Mouse (Mus musculus): ENCODE results near the gene Ccdc134. TPM values are rescaled to one million over a fixed set of nuclear protein-coding genes. Genes with fewer than 3 reads are reported as not detected.

Ccdc134 gene
- polyA plus RNA-seq, 1 experiment from 2014 or later = 17.1 TPM

DNA sequence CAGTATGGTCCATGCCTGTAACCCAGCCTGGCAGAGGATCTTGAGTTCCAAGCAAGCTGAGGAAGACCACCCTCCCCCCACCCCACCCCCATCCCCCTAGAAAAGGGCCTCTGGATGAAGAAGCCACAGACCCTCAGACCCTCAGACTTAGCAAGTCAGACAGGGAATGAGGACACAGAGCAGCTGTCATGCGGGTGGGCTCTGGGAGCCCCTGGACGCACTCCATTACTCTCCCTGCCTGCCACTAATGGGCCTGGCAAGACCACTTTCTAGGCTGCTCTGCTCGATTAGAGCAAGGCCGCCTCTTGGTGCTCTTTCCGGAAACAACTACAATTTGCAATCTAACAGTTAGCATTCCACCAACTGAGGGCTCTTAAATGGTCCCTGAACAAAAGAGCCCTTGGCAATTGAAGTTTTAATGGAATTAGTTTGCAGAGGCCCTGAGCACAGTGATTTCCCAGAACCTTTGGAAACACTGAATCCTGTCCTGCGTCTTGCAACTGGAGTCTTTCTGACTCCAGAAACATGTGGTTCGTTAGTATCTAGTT is 50.1 kb downstream of the Ccdc134 start:
- no peak overlapping the region for H3K9ac ChIP-seq (ENCODE audit: low read length)
- 86% methylated on average over 7 of the region's 7 CpGs for WGBS
- peaks cover 69% of the 10 kb centered on the region for H3K36me3 ChIP-seq (ENCODE audit: control insufficient read depth, insufficient read depth, low read length)
- no peaks in the 10 kb centered on the region for H3K27me3 ChIP-seq (ENCODE audit: control insufficient read depth, insufficient read depth, low read depth, low read length)
- H3K9me3 ChIP-seq (ENCODE audit: control insufficient read depth, low read length) = peaks cover 7% of the 10 kb centered on the region
- H3K4me1 ChIP-seq (replicated peaks; ENCODE audit: control insufficient read depth, insufficient read depth, low read length) = no peaks in the 10 kb centered on the region
- ATAC-seq (ENCODE audit: low read depth) = no peak
- no peak overlapping the region for H3K4me2 ChIP-seq (ENCODE audit: low read depth, low read length)
- no peak overlapping the region for H3K4me3 ChIP-seq (ENCODE audit: low read length)
- no peak overlapping the region for H3K27ac ChIP-seq (ENCODE audit: low read length)

DNA sequence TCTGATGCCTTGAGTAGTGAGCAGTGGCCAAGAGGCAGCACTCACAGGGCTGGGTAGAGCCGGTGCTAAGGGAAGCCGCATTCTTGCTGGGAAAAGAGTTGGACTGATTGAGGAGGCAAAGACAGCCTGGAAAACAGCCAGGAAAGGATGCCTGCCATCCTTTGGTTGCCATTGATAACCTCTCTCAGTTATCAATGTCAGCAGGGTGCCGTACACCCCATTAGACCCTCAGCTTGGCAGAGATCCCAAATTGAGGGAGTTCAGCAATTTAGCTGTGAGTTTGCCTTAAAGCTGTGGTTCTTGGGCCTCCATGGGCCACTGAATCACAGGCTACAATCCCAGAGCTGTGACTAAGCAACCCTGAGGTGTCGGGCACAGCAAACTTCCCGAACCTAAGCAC is 53.4 kb downstream of the Ccdc134 start:
- Histone ChIP-seq H3K9me3 (ENCODE audit: control insufficient read depth, low read length) (peaks cover 7% of the 10 kb centered on the region), H3K4me2 (ENCODE audit: low read depth, low read length) (no peak overlapping the region), H3K36me3 (ENCODE audit: control insufficient read depth, insufficient read depth, low read length) (peaks cover 72% of the 10 kb centered on the region), H3K4me1 (replicated peaks; ENCODE audit: control insufficient read depth, insufficient read depth, low read length) (no peaks in the 10 kb centered on the region), H3K27ac (ENCODE audit: low read length) (no peak overlapping the region), H3K4me3 (ENCODE audit: low read length) (no peak overlapping the region), H3K27me3 (ENCODE audit: control insufficient read depth, insufficient read depth, low read depth, low read length) (no peaks in the 10 kb centered on the region), H3K9ac (ENCODE audit: low read length) (no peak overlapping the region)
- no peak for ATAC-seq (ENCODE audit: low read depth)
- WGBS = 81% methylated on average over 5 of the region's 5 CpGs

DNA sequence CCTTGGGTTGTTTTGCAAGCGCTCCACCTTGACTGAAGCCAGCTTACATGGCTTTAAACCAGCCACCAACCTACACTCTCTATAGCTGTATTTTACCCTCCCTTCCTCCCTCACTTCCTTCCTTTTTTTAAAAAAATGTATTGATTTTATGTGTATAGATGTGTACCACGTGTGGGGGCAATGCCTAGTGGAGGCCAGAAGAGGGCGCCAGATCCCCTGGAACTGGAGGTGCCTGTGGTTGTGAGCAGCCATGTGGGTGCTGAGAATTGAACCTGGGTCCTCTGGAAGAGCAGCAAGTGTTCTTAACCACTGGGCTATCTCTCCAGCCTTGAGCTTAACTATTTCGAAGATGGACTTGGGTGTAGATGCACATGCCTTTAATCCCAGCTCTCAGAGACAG is 54.6 kb downstream of the Ccdc134 start:
- no peak for ATAC-seq (ENCODE audit: low read depth)
- Histone ChIP-seq H3K4me1 (replicated peaks; ENCODE audit: control insufficient read depth, insufficient read depth, low read length) (no peaks in the 10 kb centered on the region), H3K27ac (ENCODE audit: low read length) (no peak overlapping the region), H3K36me3 (ENCODE audit: control insufficient read depth, insufficient read depth, low read length) (peaks cover 76% of the 10 kb centered on the region), H3K4me3 (ENCODE audit: low read length) (no peak overlapping the region), H3K9me3 (ENCODE audit: control insufficient read depth, low read length) (peaks cover 10% of the 10 kb centered on the region), H3K4me2 (ENCODE audit: low read depth, low read length) (no peak overlapping the region), H3K27me3 (ENCODE audit: control insufficient read depth, insufficient read depth, low read depth, low read length) (no peaks in the 10 kb centered on the region), H3K9ac (ENCODE audit: low read length) (no peak overlapping the region)
- WGBS = 98% methylated on average over 4 of the region's 4 CpGs

DNA sequence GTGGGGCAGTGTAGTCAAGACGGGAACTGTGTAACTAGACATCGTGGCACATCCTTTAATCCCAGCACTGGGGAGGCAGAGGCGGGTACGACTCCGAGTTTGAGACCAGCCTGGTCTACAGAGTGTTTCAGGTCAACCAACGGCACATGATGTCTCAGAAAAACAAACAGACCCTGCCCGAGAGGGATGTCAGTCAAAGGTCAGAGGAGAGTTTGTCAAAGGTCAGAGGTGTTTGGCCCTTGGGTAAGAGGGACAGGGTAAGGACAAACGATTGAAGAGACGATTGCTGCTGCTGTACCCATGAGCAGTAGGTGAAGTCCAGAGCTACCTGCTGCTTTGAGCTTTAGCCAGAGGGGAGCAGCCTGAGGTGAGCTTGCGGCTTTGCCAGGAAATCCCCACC is 55.9 kb downstream of the Ccdc134 start:
- ATAC-seq (ENCODE audit: low read depth) = no peak
- Histone ChIP-seq H3K27me3 (ENCODE audit: control insufficient read depth, insufficient read depth, low read depth, low read length) (no peaks in the 10 kb centered on the region), H3K4me3 (ENCODE audit: low read length) (no peak overlapping the region), H3K27ac (ENCODE audit: low read length) (no peak overlapping the region), H3K9me3 (ENCODE audit: control insufficient read depth, low read length) (peaks cover 10% of the 10 kb centered on the region), H3K36me3 (ENCODE audit: control insufficient read depth, insufficient read depth, low read length) (peaks cover 71% of the 10 kb centered on the region), H3K9ac (ENCODE audit: low read length) (no peak overlapping the region), H3K4me1 (replicated peaks; ENCODE audit: control insufficient read depth, insufficient read depth, low read length) (no peaks in the 10 kb centered on the region), H3K4me2 (ENCODE audit: low read depth, low read length) (no peak overlapping the region)
- WGBS = 57% methylated on average over 10 of the region's 10 CpGs

DNA sequence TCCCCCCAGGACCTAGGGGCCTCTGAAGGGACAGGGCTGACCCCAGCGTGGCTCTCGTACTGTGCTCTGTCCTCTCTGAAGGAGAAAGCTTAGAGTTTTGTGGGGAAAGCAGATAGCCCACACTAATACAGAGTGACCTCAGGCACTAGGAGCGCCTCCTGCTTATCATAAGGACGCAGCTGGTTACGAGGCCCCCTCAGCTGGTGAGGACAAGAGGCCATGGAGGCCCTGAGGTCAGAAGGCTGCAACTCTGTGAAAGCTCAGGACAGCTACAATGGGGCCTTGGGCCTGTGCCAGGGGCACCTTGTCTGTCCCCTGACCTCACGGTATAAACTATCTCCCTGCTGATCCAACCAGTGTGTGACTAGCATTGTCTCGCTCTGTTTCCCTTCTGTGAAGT is 56.5 kb downstream of the Ccdc134 start:
- H3K4me3 ChIP-seq (ENCODE audit: low read length) = no peak overlapping the region
- ATAC-seq (ENCODE audit: low read depth) = no peak
- no peaks in the 10 kb centered on the region for H3K4me1 ChIP-seq (replicated peaks; ENCODE audit: control insufficient read depth, insufficient read depth, low read length)
- H3K9me3 ChIP-seq (ENCODE audit: control insufficient read depth, low read length) = peaks cover 10% of the 10 kb centered on the region
- peaks cover 69% of the 10 kb centered on the region for H3K36me3 ChIP-seq (ENCODE audit: control insufficient read depth, insufficient read depth, low read length)
- H3K27me3 ChIP-seq (ENCODE audit: control insufficient read depth, insufficient read depth, low read depth, low read length) = no peaks in the 10 kb centered on the region
- no peak overlapping the region for H3K27ac ChIP-seq (ENCODE audit: low read length)
- 61% methylated on average over 7 of the region's 7 CpGs for WGBS
- no peak overlapping the region for H3K9ac ChIP-seq (ENCODE audit: low read length)
- H3K4me2 ChIP-seq (ENCODE audit: low read depth, low read length) = no peak overlapping the region

DNA sequence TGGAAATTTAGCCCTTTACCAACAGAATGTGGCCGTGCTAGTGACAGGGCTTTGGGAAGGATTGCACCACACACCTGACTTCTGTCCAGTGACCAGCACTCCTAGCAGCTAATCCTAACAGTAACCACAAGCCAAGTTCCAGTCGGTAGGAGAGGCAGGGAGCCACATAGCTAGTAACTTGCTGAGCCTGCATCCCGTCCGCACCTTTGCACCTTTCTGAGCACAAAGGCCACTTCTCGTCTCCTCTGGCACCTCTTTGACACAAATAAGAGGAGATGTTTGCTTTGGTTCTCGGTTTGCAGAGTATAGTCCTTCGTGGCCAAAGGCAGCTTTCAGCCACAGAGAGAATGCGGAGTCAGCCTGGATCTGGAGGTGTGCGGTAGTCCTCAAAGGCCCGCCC is 56.9 kb downstream of the Ccdc134 start:
- peaks cover 10% of the 10 kb centered on the region for H3K9me3 ChIP-seq (ENCODE audit: control insufficient read depth, low read length)
- H3K4me2 ChIP-seq (ENCODE audit: low read depth, low read length) = no peak overlapping the region
- no peak for ATAC-seq (ENCODE audit: low read depth)
- no peaks in the 10 kb centered on the region for H3K4me1 ChIP-seq (replicated peaks; ENCODE audit: control insufficient read depth, insufficient read depth, low read length)
- H3K36me3 ChIP-seq (ENCODE audit: control insufficient read depth, insufficient read depth, low read length) = peaks cover 64% of the 10 kb centered on the region
- H3K9ac ChIP-seq (ENCODE audit: low read length) = no peak overlapping the region
- no peak overlapping the region for H3K27ac ChIP-seq (ENCODE audit: low read length)
- H3K27me3 ChIP-seq (ENCODE audit: control insufficient read depth, insufficient read depth, low read depth, low read length) = no peaks in the 10 kb centered on the region
- no peak overlapping the region for H3K4me3 ChIP-seq (ENCODE audit: low read length)
- WGBS = 68% methylated on average over 10 of the region's 10 CpGs

DNA sequence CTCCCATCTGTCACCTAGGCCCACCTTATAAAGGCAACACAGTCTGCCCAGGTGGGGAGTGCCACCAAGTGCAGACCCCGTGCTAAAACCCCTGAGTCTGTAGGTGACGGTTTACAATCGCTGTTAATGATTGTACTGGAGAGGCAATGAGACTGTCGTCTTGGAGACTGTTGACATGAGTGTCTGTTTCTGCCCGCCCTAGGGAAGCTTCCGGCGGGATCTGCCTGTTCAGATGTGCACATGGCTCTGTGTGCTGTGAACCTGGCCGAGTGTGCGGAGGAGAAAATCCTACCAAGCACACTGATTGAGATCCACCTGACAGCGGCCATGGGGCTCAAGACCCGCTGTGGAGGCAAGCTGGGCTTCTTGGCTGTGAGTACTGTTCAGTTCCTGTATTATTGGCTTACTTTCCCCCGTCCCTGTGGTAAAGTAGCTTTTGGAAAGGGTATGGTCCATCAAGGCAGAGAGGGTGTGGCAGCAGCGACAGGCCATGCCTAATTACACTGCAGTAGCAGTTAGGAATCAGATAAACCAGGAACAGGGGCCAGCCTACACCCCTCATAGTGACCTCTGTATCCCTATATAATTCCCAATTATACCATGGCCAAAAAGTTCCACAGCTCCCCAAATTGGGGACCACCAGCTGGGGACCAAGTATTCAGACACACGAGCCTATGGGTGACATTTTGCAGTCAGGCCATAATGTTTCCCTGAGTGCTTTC is 57.5 kb downstream of the Ccdc134 start:
- Histone ChIP-seq H3K4me1 (replicated peaks; ENCODE audit: control insufficient read depth, insufficient read depth, low read length) (no peaks in the 10 kb centered on the region), H3K4me2 (ENCODE audit: low read depth, low read length) (no peak overlapping the region), H3K36me3 (ENCODE audit: control insufficient read depth, insufficient read depth, low read length) (peaks cover 58% of the 10 kb centered on the region), H3K27me3 (ENCODE audit: control insufficient read depth, insufficient read depth, low read depth, low read length) (no peaks in the 10 kb centered on the region), H3K27ac (ENCODE audit: low read length) (no peak overlapping the region), H3K9ac (ENCODE audit: low read length) (no peak overlapping the region), H3K9me3 (ENCODE audit: control insufficient read depth, low read length) (peaks cover 10% of the 10 kb centered on the region), H3K4me3 (ENCODE audit: low read length) (no peak overlapping the region)
- ATAC-seq (ENCODE audit: low read depth) = no peak
- WGBS = 81% methylated on average over 14 of the region's 14 CpGs

DNA sequence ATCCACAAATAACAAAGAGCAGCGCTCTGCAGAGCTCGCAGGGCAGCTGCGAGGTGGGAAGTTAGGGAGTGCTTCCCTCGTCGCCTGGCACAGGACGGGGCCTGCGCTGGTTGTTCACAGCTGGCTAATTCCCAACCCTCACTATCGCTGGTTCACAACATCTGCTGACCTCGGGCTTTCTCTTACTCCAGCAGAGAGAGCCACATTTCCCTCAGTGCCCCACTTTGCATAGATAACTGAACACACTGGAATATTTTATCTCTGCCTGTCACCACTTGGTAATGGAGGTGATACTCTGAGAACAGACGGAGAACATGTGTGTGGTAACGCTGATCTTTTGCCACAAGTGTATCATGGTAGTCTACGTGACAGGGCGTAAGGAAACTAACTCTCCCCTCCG is 58.4 kb downstream of the Ccdc134 start:
- Histone ChIP-seq H3K36me3 (ENCODE audit: control insufficient read depth, insufficient read depth, low read length) (peaks cover 56% of the 10 kb centered on the region), H3K9me3 (ENCODE audit: control insufficient read depth, low read length) (peaks cover 10% of the 10 kb centered on the region), H3K27ac (ENCODE audit: low read length) (no peak overlapping the region), H3K27me3 (ENCODE audit: control insufficient read depth, insufficient read depth, low read depth, low read length) (no peaks in the 10 kb centered on the region), H3K9ac (ENCODE audit: low read length) (no peak overlapping the region), H3K4me2 (ENCODE audit: low read depth, low read length) (no peak overlapping the region), H3K4me3 (ENCODE audit: low read length) (no peak overlapping the region), H3K4me1 (replicated peaks; ENCODE audit: control insufficient read depth, insufficient read depth, low read length) (no peaks in the 10 kb centered on the region)
- WGBS = 68% methylated on average over 14 of the region's 14 CpGs
- peak; percentile 29; the same call in 1 of the 2 replicates for ATAC-seq (ENCODE audit: low read depth)

DNA sequence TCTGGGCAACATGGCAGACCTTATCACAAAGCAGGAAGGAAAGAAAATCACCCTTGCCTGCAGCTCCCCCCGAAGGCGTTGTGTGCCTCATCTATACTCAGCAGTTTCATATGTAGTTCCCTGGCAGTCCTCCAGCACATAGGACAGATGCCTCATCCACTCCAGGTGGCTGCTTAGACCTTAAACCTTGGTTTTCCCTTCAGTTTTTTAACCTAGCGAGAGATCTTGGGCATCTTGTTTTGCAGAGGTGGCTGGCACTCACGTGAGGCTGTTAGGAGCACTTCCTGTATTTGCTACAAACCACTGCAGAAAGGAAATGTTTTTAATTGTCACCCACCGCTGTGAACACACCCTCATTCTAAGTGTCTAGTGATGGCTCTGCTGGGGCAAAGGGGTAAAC is 59.2 kb downstream of the Ccdc134 start:
- Histone ChIP-seq H3K27me3 (ENCODE audit: control insufficient read depth, insufficient read depth, low read depth, low read length) (no peaks in the 10 kb centered on the region), H3K9me3 (ENCODE audit: control insufficient read depth, low read length) (peaks cover 9% of the 10 kb centered on the region), H3K4me1 (replicated peaks; ENCODE audit: control insufficient read depth, insufficient read depth, low read length) (no peaks in the 10 kb centered on the region), H3K36me3 (ENCODE audit: control insufficient read depth, insufficient read depth, low read length) (peaks cover 49% of the 10 kb centered on the region), H3K9ac (ENCODE audit: low read length) (no peak overlapping the region), H3K4me2 (ENCODE audit: low read depth, low read length) (no peak overlapping the region), H3K27ac (ENCODE audit: low read length) (no peak overlapping the region), H3K4me3 (ENCODE audit: low read length) (no peak overlapping the region)
- no peak for ATAC-seq (ENCODE audit: low read depth)
- 78% methylated on average over 5 of the region's 5 CpGs for WGBS

All from lung, embryonic 16.5 days (tissue).